Mouse (Mus musculus): ENCODE measurements around the gene Ap1s1. TPM values are rescaled to one million over a fixed set of nuclear protein-coding genes. Genes with fewer than 3 reads are reported as not detected.

Gene Ap1s1
- polyA plus RNA-seq, 1 experiment from 2014 or later = 272 TPM

DNA sequence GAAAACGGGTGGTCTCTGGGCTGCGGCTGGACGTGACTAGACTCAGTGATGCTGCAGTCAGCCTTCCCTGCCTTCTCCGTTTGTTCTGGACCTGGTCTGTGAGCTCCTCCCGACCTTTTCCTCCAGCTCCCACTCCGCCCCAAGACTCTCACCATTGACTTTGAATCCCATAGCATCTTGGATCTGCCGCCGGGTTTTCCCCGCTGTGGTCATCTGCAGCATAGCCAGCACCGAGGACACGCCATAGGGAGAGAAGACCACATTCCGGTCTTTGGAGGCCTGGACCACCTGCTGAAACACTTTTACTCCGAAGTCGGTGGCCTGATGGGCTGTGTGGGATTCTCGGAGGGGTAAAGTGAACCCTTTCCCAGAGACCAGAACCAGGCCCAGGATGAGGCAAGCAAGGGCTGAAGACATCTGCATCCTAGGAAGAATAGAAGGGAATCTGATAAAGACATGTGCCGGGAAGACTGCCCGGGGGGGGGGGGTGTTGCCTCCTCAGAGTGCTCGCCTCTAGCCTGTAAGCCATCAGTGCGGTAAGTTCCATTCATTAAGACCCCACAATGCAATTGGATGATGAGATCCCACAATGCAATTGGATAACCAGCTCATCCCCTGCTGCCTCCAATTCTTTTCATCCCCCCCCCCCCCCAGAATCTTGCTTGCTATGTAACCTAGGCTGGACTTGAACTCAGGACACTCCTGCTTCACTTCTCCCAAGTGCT lies 25.1 kb upstream of the Ap1s1 start:
- Histone ChIP-seq H3K36me3 (ENCODE audit: control insufficient read depth, insufficient read depth) (no peaks in the 10 kb centered on the region), H3K4me3 (replicated peaks; ENCODE audit: low read length) (no peak overlapping the region), H3K4me2 (ENCODE audit: low read length) (no peak overlapping the region), H3K9ac (replicated peaks; ENCODE audit: low read depth, low read length) (no peak overlapping the region), H3K9me3 (ENCODE audit: control insufficient read depth, low read length) (no peaks in the 10 kb centered on the region), H3K4me1 (replicated peaks; ENCODE audit: control insufficient read depth, insufficient read depth, low read length) (peaks cover 11% of the 10 kb centered on the region), H3K27me3 (replicated peaks; ENCODE audit: control insufficient read depth, insufficient read depth, low read length) (no peaks in the 10 kb centered on the region), H3K27ac (ENCODE audit: low read length) (no peak overlapping the region)
- ATAC-seq = no peak
- 88% methylated on average over 19 of the region's 19 CpGs for WGBS

DNA sequence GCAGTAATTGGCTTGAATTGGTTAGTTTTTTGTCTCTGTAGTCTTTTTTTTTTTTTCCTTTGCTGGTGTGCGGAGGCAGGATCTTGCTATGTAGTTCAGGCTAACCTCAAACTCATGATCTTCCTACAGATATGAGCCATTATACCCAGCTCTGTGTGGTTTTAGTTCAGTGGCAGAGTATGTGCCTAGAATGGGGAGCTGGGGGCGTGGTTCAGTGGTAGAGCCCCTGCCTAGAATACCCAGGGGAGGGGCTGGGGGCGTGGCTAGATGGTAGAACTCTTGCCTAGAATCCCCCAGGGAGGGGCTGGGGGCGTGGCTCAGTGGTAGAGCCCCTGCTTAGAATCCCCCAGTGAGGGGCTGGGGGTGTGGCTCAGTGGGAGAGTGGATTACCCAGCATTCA lies 22.8 kb upstream of the Ap1s1 start:
- H3K9me3 ChIP-seq (ENCODE audit: control insufficient read depth, low read length) = no peaks in the 10 kb centered on the region
- no peak overlapping the region for H3K27ac ChIP-seq (ENCODE audit: low read length)
- WGBS = 88% methylated on average over 3 of the region's 4 CpGs
- no peaks in the 10 kb centered on the region for H3K27me3 ChIP-seq (replicated peaks; ENCODE audit: control insufficient read depth, insufficient read depth, low read length)
- H3K4me3 ChIP-seq (replicated peaks; ENCODE audit: low read length) = no peak overlapping the region
- no peak overlapping the region for H3K4me2 ChIP-seq (ENCODE audit: low read length)
- no peak for ATAC-seq
- peaks cover 11% of the 10 kb centered on the region for H3K4me1 ChIP-seq (replicated peaks; ENCODE audit: control insufficient read depth, insufficient read depth, low read length)
- no peaks in the 10 kb centered on the region for H3K36me3 ChIP-seq (ENCODE audit: control insufficient read depth, insufficient read depth)
- no peak overlapping the region for H3K9ac ChIP-seq (replicated peaks; ENCODE audit: low read depth, low read length)

DNA sequence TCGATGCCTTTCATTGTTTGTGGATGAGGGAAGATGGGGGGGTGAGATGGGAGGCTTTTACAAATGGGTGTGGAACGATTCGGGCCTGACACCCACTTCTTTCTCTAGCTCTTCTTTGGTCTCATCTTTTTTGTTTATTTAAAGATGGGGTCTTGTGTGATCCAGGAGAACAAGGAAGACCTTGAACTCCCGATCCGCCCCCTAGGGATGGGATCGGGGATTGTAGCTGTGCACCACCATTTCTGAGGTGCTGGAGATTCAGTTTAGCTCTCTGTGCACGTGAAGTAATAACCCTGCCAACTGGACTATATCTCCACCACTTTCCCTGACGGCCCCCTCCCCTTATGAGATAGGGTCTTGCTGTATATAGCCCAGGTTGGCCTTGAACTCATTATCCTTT lies 20.0 kb upstream of the Ap1s1 start:
- WGBS = 78% methylated on average over 8 of the region's 8 CpGs
- no peaks in the 10 kb centered on the region for H3K9me3 ChIP-seq (ENCODE audit: control insufficient read depth, low read length)
- H3K4me3 ChIP-seq (replicated peaks; ENCODE audit: low read length) = no peak overlapping the region
- H3K4me2 ChIP-seq (ENCODE audit: low read length) = no peak overlapping the region
- ATAC-seq = no peak
- H3K9ac ChIP-seq (replicated peaks; ENCODE audit: low read depth, low read length) = no peak overlapping the region
- no peaks in the 10 kb centered on the region for H3K36me3 ChIP-seq (ENCODE audit: control insufficient read depth, insufficient read depth)
- no peaks in the 10 kb centered on the region for H3K4me1 ChIP-seq (replicated peaks; ENCODE audit: control insufficient read depth, insufficient read depth, low read length)
- no peak overlapping the region for H3K27ac ChIP-seq (ENCODE audit: low read length)
- no peaks in the 10 kb centered on the region for H3K27me3 ChIP-seq (replicated peaks; ENCODE audit: control insufficient read depth, insufficient read depth, low read length)

DNA sequence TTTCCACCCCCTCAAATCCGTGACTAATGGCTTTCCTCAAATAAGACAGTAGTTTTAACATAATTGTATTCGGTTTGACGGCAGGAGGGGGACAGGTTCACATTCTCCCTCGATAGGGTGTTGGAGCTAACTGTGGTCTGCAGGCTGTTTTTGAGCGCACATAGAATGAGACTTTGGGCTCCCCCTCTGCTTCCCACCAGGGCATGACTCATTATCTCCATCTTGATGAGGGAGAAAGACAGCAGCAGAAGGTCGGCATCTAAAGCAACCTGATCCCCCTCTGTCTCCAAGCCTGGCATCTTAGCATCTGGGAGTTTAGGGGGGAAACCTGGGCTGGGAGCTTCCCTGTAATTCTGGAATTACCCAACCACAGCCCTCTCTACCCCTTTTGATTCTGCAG lies 19.5 kb upstream of the Ap1s1 start:
- no peak for ATAC-seq
- no peaks in the 10 kb centered on the region for H3K9me3 ChIP-seq (ENCODE audit: control insufficient read depth, low read length)

DNA sequence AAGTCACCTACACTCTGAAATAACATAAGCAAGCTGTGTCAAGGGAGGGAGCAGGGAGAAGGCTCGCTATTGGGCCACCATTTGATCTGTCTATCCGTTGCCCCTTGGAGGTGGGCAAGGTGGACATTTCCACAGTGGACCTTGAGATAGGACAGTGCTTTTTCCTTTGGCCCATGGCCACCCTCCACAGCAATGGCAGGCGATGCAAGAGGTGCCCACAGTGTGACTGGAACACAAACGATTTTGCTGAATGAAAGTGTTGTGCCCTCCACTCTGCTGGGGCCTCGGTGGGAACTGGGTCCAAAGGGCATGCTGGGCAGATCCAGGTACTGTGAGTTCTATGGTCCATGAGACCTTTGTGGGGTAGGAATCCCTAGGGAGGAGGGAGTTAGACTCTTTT lies 16.7 kb upstream of the Ap1s1 start:
- Histone ChIP-seq H3K27me3 (replicated peaks; ENCODE audit: control insufficient read depth, insufficient read depth, low read length) (no peaks in the 10 kb centered on the region), H3K4me1 (replicated peaks; ENCODE audit: control insufficient read depth, insufficient read depth, low read length) (no peaks in the 10 kb centered on the region), H3K27ac (ENCODE audit: low read length) (no peak overlapping the region), H3K4me3 (replicated peaks; ENCODE audit: low read length) (no peak overlapping the region), H3K9me3 (ENCODE audit: control insufficient read depth, low read length) (no peaks in the 10 kb centered on the region), H3K4me2 (ENCODE audit: low read length) (no peak overlapping the region), H3K36me3 (ENCODE audit: control insufficient read depth, insufficient read depth) (no peaks in the 10 kb centered on the region), H3K9ac (replicated peaks; ENCODE audit: low read depth, low read length) (no peak overlapping the region)
- WGBS = 90% methylated on average over 5 of the region's 5 CpGs
- no peak for ATAC-seq

More for the DNA sequence above, 19.5 kb upstream of the Ap1s1 start:
- Histone ChIP-seq H3K4me1 (replicated peaks; ENCODE audit: control insufficient read depth, insufficient read depth, low read length) (no peaks in the 10 kb centered on the region), H3K27me3 (replicated peaks; ENCODE audit: control insufficient read depth, insufficient read depth, low read length) (no peaks in the 10 kb centered on the region), H3K27ac (ENCODE audit: low read length) (no peak overlapping the region), H3K9ac (replicated peaks; ENCODE audit: low read depth, low read length) (no peak overlapping the region), H3K4me2 (ENCODE audit: low read length) (no peak overlapping the region), H3K36me3 (ENCODE audit: control insufficient read depth, insufficient read depth) (no peaks in the 10 kb centered on the region), H3K4me3 (replicated peaks; ENCODE audit: low read length) (no peak overlapping the region)
- 63% methylated on average over 6 of the region's 6 CpGs for WGBS

DNA sequence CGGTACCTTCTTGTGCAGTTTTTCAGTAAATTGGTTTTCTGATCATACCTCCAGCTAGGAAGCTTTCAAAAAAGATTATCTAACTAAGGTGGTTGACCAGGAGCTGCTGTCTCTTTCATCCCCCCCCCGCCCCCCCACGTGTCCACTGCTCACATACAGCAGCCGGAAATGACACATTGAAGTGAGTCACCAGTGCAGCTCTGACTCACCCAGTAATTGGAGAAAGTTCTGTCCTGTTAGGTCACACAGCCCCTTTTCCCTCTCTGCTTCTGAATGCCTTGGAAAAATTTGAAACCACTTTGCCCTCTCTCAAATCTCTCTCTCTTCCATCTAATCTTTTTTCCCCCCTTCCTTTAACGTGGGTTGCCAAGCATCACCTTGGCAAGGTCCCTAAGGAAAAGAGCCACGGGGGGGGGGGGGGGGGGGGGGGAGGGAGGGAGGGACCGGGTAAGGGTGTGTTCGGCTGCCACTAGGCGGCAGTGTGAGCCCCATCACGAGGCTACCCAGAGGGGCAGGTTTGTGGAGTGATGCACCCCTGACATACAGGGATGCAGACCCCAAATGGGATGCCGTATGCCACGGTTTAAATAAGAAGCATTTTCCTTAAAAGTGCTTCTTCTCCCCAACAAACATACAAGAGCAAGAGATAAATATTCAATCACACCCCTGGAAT lies 16.0 kb upstream of the Ap1s1 start:
- 24% methylated on average over 11 of the region's 12 CpGs for WGBS
- no peak overlapping the region for H3K4me3 ChIP-seq (replicated peaks; ENCODE audit: low read length)

DNA sequence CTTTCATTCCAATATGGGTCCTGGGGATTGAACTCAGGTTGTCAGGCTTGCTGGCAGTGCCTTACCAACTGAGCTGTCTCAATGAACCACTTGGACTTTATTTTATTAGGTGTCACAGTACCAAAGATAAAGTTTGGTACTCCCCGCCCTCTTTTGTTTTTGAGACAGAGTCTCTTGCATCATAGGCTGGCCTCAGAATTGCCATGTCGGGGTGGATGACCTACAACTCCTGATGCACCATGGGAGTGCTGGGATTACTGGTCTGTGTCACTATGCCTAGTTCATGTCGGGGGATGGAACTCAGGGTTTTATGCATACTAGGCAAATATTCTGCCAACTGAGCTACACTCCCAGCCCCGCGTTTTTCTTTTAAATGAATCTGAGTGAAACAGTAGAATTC lies 8.9 kb upstream of the Ap1s1 start:
- H3K27me3 ChIP-seq (replicated peaks; ENCODE audit: control insufficient read depth, insufficient read depth, low read length) = no peaks in the 10 kb centered on the region
- H3K4me3 ChIP-seq (replicated peaks; ENCODE audit: low read length) = no peak overlapping the region
- no peak overlapping the region for H3K4me2 ChIP-seq (ENCODE audit: low read length)
- H3K27ac ChIP-seq (ENCODE audit: low read length) = no peak overlapping the region
- no peak for ATAC-seq
- H3K9me3 ChIP-seq (ENCODE audit: control insufficient read depth, low read length) = no peaks in the 10 kb centered on the region
- WGBS = 81% methylated on average over 5 of the region's 5 CpGs
- no peaks in the 10 kb centered on the region for H3K36me3 ChIP-seq (ENCODE audit: control insufficient read depth, insufficient read depth)
- H3K4me1 ChIP-seq (replicated peaks; ENCODE audit: control insufficient read depth, insufficient read depth, low read length) = no peaks in the 10 kb centered on the region
- H3K9ac ChIP-seq (replicated peaks; ENCODE audit: low read depth, low read length) = no peak overlapping the region

More for the DNA sequence above, 16.0 kb upstream of the Ap1s1 start:
- H3K36me3 ChIP-seq (ENCODE audit: control insufficient read depth, insufficient read depth) = no peaks in the 10 kb centered on the region
- H3K27me3 ChIP-seq (replicated peaks; ENCODE audit: control insufficient read depth, insufficient read depth, low read length) = no peaks in the 10 kb centered on the region
- H3K9me3 ChIP-seq (ENCODE audit: control insufficient read depth, low read length) = no peaks in the 10 kb centered on the region
- no peak for ATAC-seq
- no peak overlapping the region for H3K4me2 ChIP-seq (ENCODE audit: low read length)
- no peaks in the 10 kb centered on the region for H3K4me1 ChIP-seq (replicated peaks; ENCODE audit: control insufficient read depth, insufficient read depth, low read length)
- H3K9ac ChIP-seq (replicated peaks; ENCODE audit: low read depth, low read length) = no peak overlapping the region
- no peak overlapping the region for H3K27ac ChIP-seq (ENCODE audit: low read length)

DNA sequence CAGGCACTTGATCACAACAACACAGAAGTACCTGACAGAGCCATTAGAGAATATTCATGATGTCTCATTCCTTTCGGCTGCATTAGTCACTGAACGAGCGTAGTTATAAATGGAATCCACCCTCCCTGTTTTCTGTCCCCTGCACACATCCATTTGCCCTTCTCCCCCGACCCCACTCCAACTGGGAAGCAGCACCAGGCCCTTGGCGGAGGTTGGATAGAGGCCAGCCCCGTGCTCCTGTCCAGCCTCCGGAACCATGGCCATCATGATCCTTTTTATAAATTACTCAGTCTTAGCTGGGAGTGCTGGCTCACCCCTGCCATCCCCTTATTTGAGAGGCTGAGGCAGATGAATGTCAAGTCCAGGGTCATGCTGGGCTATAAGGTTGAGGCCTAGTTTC lies 8.4 kb upstream of the Ap1s1 start:
- H3K9ac ChIP-seq (replicated peaks; ENCODE audit: low read depth, low read length) = no peak overlapping the region
- H3K9me3 ChIP-seq (ENCODE audit: control insufficient read depth, low read length) = no peaks in the 10 kb centered on the region
- no peak overlapping the region for H3K27ac ChIP-seq (ENCODE audit: low read length)
- H3K4me2 ChIP-seq (ENCODE audit: low read length) = no peak overlapping the region
- 85% methylated on average over 7 of the region's 7 CpGs for WGBS
- no peak for ATAC-seq
- H3K27me3 ChIP-seq (replicated peaks; ENCODE audit: control insufficient read depth, insufficient read depth, low read length) = no peaks in the 10 kb centered on the region
- H3K4me3 ChIP-seq (replicated peaks; ENCODE audit: low read length) = no peak overlapping the region
- H3K36me3 ChIP-seq (ENCODE audit: control insufficient read depth, insufficient read depth) = no peaks in the 10 kb centered on the region
- no peaks in the 10 kb centered on the region for H3K4me1 ChIP-seq (replicated peaks; ENCODE audit: control insufficient read depth, insufficient read depth, low read length)

DNA sequence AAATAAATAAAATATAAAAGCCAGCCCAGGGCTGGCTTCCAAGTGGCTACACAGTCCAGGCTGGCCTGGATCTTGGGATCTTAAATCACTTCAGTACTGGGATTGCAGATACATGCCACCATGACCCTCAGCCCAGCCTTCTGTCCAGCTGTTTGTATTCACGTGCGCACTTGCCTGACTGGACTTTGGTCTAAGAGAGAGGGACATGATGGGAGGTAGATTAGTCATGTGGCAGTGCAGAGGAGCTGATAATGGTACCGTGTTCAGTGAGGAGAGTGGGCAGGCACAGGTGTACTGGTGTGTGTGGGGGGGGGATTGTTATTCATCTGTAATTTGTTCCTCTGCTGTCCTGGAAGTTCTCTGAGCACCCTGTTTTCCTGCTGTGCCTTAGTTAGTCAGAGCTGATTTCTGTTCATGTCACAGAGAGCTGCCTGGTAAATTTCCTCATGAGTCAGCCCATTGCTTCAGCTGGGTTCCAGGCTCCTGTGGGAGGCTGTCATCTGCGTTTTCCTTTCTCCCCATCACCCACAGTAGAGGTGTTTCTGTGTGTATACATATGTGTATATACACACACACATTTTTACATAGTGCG lies 6.1 kb upstream of the Ap1s1 start:
- H3K4me2 ChIP-seq (ENCODE audit: low read length) = no peak overlapping the region

More for the DNA sequence above, 6.1 kb upstream of the Ap1s1 start:
- Histone ChIP-seq H3K27me3 (replicated peaks; ENCODE audit: control insufficient read depth, insufficient read depth, low read length) (no peaks in the 10 kb centered on the region), H3K36me3 (ENCODE audit: control insufficient read depth, insufficient read depth) (no peaks in the 10 kb centered on the region), H3K9ac (replicated peaks; ENCODE audit: low read depth, low read length) (no peak overlapping the region), H3K4me3 (replicated peaks; ENCODE audit: low read length) (no peak overlapping the region), H3K4me1 (replicated peaks; ENCODE audit: control insufficient read depth, insufficient read depth, low read length) (no peaks in the 10 kb centered on the region), H3K27ac (ENCODE audit: low read length) (no peak overlapping the region), H3K9me3 (ENCODE audit: control insufficient read depth, low read length) (no peaks in the 10 kb centered on the region)
- 87% methylated on average over 5 of the region's 5 CpGs for WGBS
- ATAC-seq = no peak
